Mouse (Mus musculus) heart, postnatal 0 days (tissue): Measurements from ENCODE around the gene Prkcsh. TPM values are rescaled to one million over a fixed set of nuclear protein-coding genes. Genes with fewer than 3 reads are reported as not detected.

Source experiments
- ATAC-seq: fragments of 200-750 bp; cut with Nextera tagmentation; 2 replicates; pipeline ENCODE4 v1.8.0; 2017; ENCODE audit warnings: low read depth, moderate number of reproducible peaks, moderate library complexity; ENCODE audit not compliant: insufficient read depth
- DNase-seq: peaks from one replicate; pipeline ENCODE4 v3.0.0-alpha.2; 2016; ENCODE audit warnings: low spot score
- H3K27ac ChIP-seq: fragments of 300-500 bp; sonication (generic); 2 replicates; pipeline ENCODE4 v1.5.1; 2014; ENCODE audit warnings: low read depth, mild to moderate bottlenecking
- H3K27me3 ChIP-seq: fragments of 300-500 bp; sonication (generic); 2 replicates; pipeline ENCODE4 v1.6.1; 2014; ENCODE audit warnings: low read length, mixed read lengths; ENCODE audit not compliant: control insufficient read depth, insufficient read depth
- H3K36me3 ChIP-seq: fragments of 300-500 bp; sonication (generic); replicated peaks from 2 replicates; pipeline ENCODE4 v1.6.1; 2014; ENCODE audit warnings: low read length, mixed read lengths; ENCODE audit not compliant: control insufficient read depth, insufficient read depth
- H3K4me1 ChIP-seq: fragments of 300-500 bp; sonication (generic); 2 replicates; pipeline ENCODE4 v1.6.1; 2014; ENCODE audit warnings: antibody characterized with exemption; ENCODE audit not compliant: control insufficient read depth, insufficient read depth
- H3K4me2 ChIP-seq: fragments of 300-500 bp; sonication (generic); 2 replicates; pipeline ENCODE4 v1.6.1; 2014; ENCODE audit warnings: low read depth, mild to moderate bottlenecking, low read length, moderate library complexity
- H3K4me3 ChIP-seq: fragments of 300-500 bp; sonication (generic); 2 replicates; pipeline ENCODE4 v1.5.1; 2014; ENCODE audit warnings: low read depth, low read length
- H3K9ac ChIP-seq: fragments of 300-500 bp; sonication (generic); replicated peaks from 2 replicates; pipeline ENCODE4 v1.6.1; 2014; ENCODE audit warnings: low read depth, low read length, mixed read lengths
- H3K9me3 ChIP-seq: fragments of 300-500 bp; sonication (generic); replicated peaks from 2 replicates; pipeline ENCODE4 v1.6.1; 2016; ENCODE audit warnings: low read length; ENCODE audit not compliant: control insufficient read depth
- CTCF ChIP-seq: IDR thresholded peaks from 2 replicates; pipeline ENCODE4 v1.5.1; 2016; ENCODE audit warnings: antibody characterized with exemption, control low read depth, low read depth
- EP300 ChIP-seq: IDR thresholded peaks from 2 replicates; pipeline ENCODE4 v1.6.1; 2016; ENCODE audit warnings: antibody characterized with exemption, low read depth
- WGBS: fragments of 180-500 bp; shearing (Covaris S2); extraction: QIAGEN DNeasy Blood & Tissue Kit; methylation state at CpG from one replicate; pipeline ENCODE4 v1.1.7; 2014; 5-methylcytosine and 5-hydroxymethylcytosine counted together
- polyA plus RNA-seq: library from polyadenylated mRNA; unstranded; fragments of >200 nt; fragmentation: Nextera tagmentation; extraction: Ambion mirVana; gene quantifications from 2 replicates; pipeline ENCODE4 v1.2.1, GENCODE M21; 2015
- total RNA-seq: library from RNA; depleted of rRNA; stranded (reverse); fragments of >200 nt; gene quantifications from 2 replicates; pipeline ENCODE4 v1.2.3, GENCODE M21; 2014; ENCODE audit warnings: low replicate concordance

Gene Prkcsh
- total and polyA plus RNA-seq, 2 experiments from 2014 or later: 34.6 to 49.0 TPM

DNA sequence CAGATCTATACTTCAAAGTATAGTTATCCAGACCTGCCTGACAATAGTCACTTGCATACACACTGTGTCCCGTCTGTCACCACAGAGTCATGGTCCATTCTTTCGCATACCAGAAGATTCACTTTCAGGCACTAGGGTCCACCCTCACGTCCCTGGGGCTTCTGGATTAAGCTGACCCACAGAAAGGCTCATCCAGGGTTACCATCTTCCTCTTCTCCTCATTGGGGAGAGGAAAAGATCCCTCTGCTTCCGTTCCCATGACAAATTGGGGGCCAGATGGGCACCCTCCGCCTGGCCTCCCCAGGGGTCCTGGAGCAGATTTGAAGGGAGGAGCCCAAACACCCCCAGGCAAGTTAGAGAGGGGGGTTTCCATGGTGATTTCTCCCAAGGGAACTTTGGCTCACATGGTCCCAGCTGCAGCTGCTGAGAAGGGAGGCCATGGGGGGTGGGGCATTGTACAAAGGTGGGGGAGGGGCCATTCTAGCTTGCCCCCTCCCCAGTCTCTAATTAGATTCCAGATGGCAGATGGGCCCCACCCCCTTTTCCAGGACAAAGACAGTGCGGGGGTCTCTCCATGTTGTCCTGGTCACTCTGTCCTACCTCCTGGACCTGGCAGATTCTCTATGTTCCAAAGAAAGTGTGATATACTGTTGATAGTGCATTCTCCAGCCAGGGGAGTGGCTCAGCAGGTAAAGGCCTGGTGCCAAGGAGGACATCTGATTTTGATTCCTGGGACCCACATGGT, 32.9 kb downstream of the Prkcsh start:
- H3K4me2 ChIP-seq: no peak overlapping the region
- no peak for ATAC-seq
- H3K9ac ChIP-seq: no peak overlapping the region
- H3K9me3 ChIP-seq: no peaks in the 10 kb centered on the region
- H3K4me3 ChIP-seq: no peak overlapping the region
- no peaks in the 10 kb centered on the region for H3K4me1 ChIP-seq
- H3K27me3 ChIP-seq: no peaks in the 10 kb centered on the region
- H3K27ac ChIP-seq: no peak overlapping the region
- H3K36me3 ChIP-seq: no peaks in the 10 kb centered on the region
- no peak for DNase-seq
- no peak for TF ChIP-seq CTCF
- TF ChIP-seq EP300: no peak
- 57% methylated on average over 6 of the region's 6 CpGs for WGBS

DNA sequence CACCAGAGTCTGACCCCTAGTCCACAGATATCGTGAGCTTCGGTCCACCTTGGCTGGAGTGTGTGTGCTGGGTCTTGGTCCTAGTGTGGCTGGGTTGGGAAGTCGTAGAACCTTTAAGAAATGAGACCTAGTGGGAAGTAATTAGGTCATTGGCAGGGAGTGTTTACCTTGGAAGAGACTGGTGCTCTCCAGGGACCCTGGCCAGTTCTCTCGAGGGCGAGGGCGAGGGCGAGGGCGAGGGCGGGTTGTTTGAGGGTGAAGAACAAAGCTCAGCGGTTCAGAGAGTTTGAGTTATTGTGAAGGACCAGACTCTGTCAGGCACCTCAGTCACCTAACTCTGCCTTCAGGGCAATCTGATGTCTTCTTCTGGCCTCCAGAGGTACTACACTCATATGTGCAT, 35.2 kb downstream of the Prkcsh start:
- ATAC-seq (no peak), DNase-seq (no peak)
- H3K27ac ChIP-seq: no peak overlapping the region
- H3K9me3 ChIP-seq: no peaks in the 10 kb centered on the region
- H3K4me1 ChIP-seq: no peaks in the 10 kb centered on the region
- no peak for TF ChIP-seq CTCF
- no peak for TF ChIP-seq EP300
- 71% methylated on average over 10 of the region's 10 CpGs for WGBS
- H3K27me3 ChIP-seq: no peaks in the 10 kb centered on the region
- no peak overlapping the region for H3K9ac ChIP-seq
- H3K4me3 ChIP-seq: no peak overlapping the region
- H3K4me2 ChIP-seq: no peak overlapping the region
- H3K36me3 ChIP-seq: no peaks in the 10 kb centered on the region

DNA sequence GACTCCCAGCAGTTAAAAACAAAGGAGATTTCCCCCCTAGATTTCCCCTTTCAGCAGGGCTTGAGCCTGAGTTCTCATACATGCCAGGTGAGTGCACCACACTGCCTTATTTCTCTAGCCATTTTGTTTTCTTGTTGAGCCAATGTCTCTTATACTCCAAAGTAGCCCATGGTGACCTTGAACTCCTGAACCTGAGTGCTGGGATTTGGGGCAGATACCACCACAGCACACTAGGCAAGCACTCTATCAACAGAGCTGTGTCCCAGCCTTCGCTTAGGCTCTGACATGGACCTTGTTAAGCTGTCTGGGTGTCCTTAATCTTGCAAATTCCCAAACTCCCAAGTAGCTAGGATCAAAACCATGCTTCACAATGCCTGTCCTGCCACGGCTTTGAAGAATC, 39.2 kb downstream of the Prkcsh start:
- TF ChIP-seq CTCF: no peak
- no peak for TF ChIP-seq EP300
- WGBS: 40% methylated on average over 2 of the region's 2 CpGs
- Histone ChIP-seq H3K9me3 (no peaks in the 10 kb centered on the region), H3K4me1 (no peaks in the 10 kb centered on the region), H3K27me3 (no peaks in the 10 kb centered on the region), H3K27ac (no peak overlapping the region), H3K4me3 (no peak overlapping the region), H3K36me3 (no peaks in the 10 kb centered on the region), H3K4me2 (no peak overlapping the region), H3K9ac (no peak overlapping the region)
- no peak for ATAC-seq
- no peak for DNase-seq

DNA sequence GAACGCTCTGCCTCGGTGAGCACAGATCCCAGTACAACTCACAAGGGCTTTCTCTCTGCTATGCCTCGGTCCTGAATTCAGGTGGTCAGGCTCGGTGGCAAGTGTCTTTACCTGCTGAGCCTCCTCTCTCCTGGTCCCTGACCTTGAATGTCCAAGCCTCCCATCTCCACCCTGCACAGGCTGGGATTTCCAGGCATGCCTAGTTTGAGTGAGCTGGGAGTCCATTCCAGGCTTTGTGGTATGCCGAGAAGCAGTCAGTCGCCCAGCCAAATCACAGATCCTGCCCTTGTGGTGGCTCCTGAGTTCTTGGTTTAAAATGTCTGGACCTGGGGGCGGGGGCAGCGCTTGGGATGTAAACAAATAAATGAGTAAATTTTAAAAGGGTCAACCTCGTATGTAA, 44.7 kb downstream of the Prkcsh start:
- Histone ChIP-seq H3K9me3 (no peaks in the 10 kb centered on the region), H3K9ac (no peak overlapping the region), H3K4me1 (peaks cover 6% of the 10 kb centered on the region; the same call in 1 of the 2 replicates), H3K27me3 (peaks cover 33% of the 10 kb centered on the region), H3K4me3 (no peak overlapping the region), H3K4me2 (no peak overlapping the region), H3K36me3 (no peaks in the 10 kb centered on the region), H3K27ac (no peak overlapping the region)
- DNase-seq (no peak), ATAC-seq (no peak)
- TF ChIP-seq CTCF (no peak), EP300 (no peak)
- WGBS: 50% methylated on average over 9 of the region's 9 CpGs

DNA sequence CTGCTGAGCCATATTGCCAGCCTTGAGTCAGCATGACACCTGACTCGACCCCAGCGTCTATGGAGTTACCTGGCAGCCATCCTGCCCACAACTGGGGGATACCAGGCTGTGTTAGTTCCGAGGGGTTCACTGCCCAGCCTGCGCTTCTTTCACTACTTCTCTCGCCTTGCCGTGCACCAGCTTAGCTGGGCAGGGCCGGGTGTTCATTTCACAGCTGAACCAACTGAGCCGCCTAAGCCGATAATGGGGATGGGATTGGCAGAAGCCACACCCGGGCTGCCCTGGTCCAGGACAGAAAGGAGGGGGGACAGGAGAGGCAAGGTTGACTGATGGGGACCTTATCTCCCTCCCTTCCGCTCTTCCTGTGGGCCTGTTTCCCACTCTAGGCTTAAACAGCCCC, 46.7 kb downstream of the Prkcsh start:
- WGBS: 65% methylated on average over 10 of the region's 11 CpGs
- Histone ChIP-seq H3K4me3 (no peak overlapping the region), H3K27ac (no peak overlapping the region), H3K4me2 (no peak overlapping the region), H3K36me3 (no peaks in the 10 kb centered on the region), H3K27me3 (peaks cover 52% of the 10 kb centered on the region), H3K9ac (no peak overlapping the region), H3K9me3 (no peaks in the 10 kb centered on the region), H3K4me1 (peaks cover 6% of the 10 kb centered on the region; the same call in 1 of the 2 replicates)
- DNase-seq: no peak
- TF ChIP-seq CTCF (no peak), EP300 (no peak)
- no peak for ATAC-seq

DNA sequence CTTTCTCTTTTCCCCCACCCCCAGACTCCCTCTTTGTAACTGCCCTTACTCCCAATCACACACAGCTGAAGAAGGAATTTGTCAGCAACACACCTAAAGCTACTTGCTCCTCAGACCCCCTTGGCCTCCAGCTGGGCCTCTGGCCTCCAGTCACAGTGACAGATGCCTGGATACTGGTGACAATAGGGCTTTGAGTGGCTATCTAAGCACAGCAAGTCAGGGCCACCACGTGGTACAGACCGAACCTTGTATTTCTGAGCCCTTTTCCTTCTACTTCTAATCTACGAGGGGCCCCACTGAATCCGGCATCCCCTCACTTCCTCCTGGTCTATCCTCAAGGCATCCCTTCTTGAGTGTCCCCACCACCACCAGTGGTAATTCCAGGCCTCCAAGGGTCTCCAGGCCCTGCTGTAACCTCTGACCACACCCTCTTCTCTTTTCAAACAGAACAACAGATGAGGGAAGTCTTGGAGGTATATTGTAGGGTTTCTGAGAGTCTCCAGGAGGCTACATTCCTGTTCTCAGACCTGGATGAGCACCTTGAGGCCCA, 47.2 kb downstream of the Prkcsh start:
- DNase-seq (no peak), ATAC-seq (no peak)
- TF ChIP-seq EP300 (no peak), CTCF (no peak)
- H3K27me3 ChIP-seq: peaks cover 56% of the 10 kb centered on the region
- 35% methylated on average over 4 of the region's 4 CpGs for WGBS
- no peaks in the 10 kb centered on the region for H3K9me3 ChIP-seq
- H3K36me3 ChIP-seq: no peaks in the 10 kb centered on the region
- no peak overlapping the region for H3K27ac ChIP-seq
- H3K9ac ChIP-seq: no peak overlapping the region
- H3K4me1 ChIP-seq: peaks cover 10% of the 10 kb centered on the region; the same call in 1 of the 2 replicates
- H3K4me3 ChIP-seq: no peak overlapping the region
- no peak overlapping the region for H3K4me2 ChIP-seq
